In the genomic region with DNA sequence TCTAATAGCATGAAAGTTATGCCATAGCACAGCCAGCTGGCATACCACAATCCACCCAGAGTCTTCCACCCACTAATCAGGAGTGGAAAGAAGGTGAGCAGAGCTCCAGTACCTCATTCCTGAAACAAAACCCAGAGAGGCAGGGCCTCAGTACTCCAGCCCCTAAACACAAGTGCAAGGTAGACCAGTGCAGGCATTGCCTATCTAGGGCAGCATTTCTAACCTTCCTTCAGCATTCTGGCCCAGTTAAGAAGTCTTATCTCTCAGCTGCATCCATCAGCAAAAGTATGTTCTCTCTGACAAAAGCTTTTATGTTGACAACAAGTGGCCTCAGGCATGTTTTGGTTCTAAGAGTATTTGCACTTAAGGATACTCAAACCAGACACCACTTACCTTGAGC, we compare ENCODE assay signal across 26 mouse cellular contexts. TPM values are rescaled to one million over a fixed set of nuclear protein-coding genes. Genes with fewer than 3 reads are reported as not detected.
"Had no signal": no experiment of that assay in that cellular context is flagged by ENCODE, and none has a peak within 500 bp of the region (broad histone marks: within the 10 kb centered on the region; RNA-seq: fewer than 3 reads in every experiment).

No protein-coding gene starts in this region.

- H3K4me1 ChIP-seq: limb, embryonic 10.5 days; limb, embryonic 13.5 days; midbrain, embryonic 10.5 days; midbrain, embryonic 13.5 days; neural tube, embryonic 13.5 days had no signal

- H3K4me2 ChIP-seq: limb, embryonic 13.5 days; midbrain, embryonic 13.5 days; neural tube, embryonic 13.5 days had no signal

- H3K27me3 ChIP-seq: limb, embryonic 13.5 days; midbrain, embryonic 13.5 days; neural tube, embryonic 13.5 days had no signal

- H3K9ac ChIP-seq: limb, embryonic 13.5 days; midbrain, embryonic 13.5 days; neural tube, embryonic 13.5 days had no signal

- H3K9me3 ChIP-seq: limb, embryonic 10.5 days; limb, embryonic 13.5 days; midbrain, embryonic 10.5 days; midbrain, embryonic 13.5 days; neural tube, embryonic 13.5 days had no signal

- H3K4me3 ChIP-seq: left cerebral cortex, adult 2 months; limb, embryonic 10.5 days; limb, embryonic 13.5 days; midbrain, embryonic 10.5 days; midbrain, embryonic 13.5 days; myocyte; neural tube, embryonic 13.5 days had no signal

- ATAC-seq: inflammation-experienced regulatory T-cells, adult 6 months; intestine, embryonic 16.5 days; midbrain, embryonic 13.5 days; midbrain, embryonic 16.5 days had no signal

- H3K27ac ChIP-seq: left cerebral cortex, adult 2 months; limb, embryonic 10.5 days; limb, embryonic 13.5 days; macrophage; midbrain, embryonic 10.5 days; midbrain, embryonic 13.5 days; neural tube, embryonic 13.5 days; stomach, postnatal 0 days had no signal

- H3K36me3 ChIP-seq: limb, embryonic 10.5 days; limb, embryonic 13.5 days; midbrain, embryonic 10.5 days; midbrain, embryonic 13.5 days; neural tube, embryonic 13.5 days had no signal

- DNase-seq: kidney, adult 18-20 months; kidney, adult 9 months; kidney, postnatal 14 days; kidney, postnatal 4 days; layer of hippocampus, postnatal 36 days; lung, adult 2 months; lung, postnatal 14 days; right cerebral cortex, postnatal 14 days; right cerebral cortex, postnatal 4 days; thymus, adult 2 months; thymus, postnatal 14 days; thymus, postnatal 4 days had no signal

RNA-seq across cellular contexts. Expression of a gene that starts 37.5 kb away (rescaled TPM):
- total RNA-seq: monocyte, adult 5-6 weeks; neutrophil, adult 5-6 weeks had no signal
